Mouse (Mus musculus): ENCODE measurements around the gene Clmp.

Clmp gene

DNA sequence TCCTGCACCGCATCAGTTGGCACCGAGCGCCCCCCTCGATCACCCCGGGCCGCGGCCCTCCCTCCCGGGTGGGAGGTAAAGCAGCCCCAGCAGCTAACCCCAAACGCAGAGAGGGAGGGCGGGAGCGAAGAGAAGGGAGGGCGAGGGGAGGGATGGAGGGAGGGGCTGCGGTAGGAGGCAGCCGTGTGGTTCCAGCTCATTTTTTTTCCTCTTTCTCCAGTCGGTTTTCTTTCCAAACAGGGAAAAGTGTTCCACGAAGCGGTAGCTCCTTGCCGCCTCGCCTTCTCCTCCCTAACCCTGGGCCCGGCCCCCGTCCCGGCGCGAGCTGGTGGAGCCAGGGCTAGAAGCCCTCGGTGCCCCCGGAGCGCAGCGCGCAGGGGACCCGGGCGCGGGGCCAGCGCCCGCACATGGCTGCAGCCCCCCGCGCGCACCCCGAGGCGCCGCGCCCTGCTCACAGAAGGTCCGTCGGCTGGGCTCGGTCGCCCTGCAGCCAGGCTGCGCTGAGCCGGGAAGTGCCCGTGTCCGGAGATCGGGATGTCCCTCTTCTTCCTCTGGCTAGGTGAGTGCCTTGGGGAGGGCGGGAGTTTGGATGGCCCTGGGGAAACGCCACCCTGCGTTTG lies at the start of gene Clmp:
Clmp (plus strand) TSS at position 162 of the 620 bp plus-strand sequence.
- peak in 1 of 2 experiments; percentile 3 for DNase-seq

DNA sequence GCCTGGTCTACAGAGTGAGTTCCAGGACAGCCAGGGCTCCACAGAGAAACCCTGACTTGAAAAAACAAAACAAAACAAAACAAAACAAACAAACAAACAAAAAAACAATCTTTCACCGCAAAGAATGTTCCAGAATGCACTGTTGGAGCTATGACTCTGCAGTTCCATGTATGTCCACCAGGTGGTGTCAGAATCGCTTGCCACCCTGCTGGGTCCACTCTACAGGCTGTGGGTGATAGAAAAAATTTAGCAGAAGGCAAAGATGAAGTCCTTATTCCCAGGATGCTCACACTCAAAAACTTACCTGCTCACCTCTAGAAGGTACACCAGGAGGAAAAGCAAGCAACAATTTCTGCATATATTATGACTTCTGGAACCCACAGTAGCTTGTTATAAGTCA lies 49.7 kb upstream of the Clmp start:
- peak; percentile 18 to 68 for DNase-seq

DNA sequence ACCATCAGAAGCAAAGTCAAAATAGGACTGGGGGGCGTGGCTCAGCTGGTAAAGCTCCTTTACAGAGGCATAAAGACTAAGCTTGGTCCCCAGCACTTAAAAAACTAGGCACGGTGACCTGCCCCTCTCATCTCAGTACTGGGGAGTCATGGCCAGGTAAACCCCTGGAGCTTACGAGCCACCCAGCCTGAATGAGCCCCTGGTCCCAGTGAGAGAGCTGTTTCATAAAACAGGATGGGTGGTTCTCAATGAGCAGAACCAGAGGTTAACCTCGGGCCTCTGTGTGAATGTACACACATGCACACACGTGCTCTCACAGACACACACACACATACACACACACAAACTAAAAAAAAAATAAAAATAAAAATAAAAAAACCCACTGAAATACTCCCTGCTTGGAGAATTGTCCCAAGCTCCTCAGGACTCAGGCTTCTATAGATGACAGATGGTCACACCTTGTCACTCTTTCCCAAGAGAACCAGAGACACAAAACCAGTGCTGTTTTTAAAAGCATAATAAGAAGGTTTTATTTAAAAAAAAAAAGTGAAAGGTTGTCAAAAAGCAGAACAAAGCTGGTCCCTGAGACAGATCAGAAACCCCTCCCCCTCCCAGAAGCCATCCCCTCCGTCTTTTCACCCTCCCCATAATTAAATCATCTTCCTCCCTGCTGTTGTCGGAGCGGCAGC lies 47.9 kb upstream of the Clmp start:
- no peak for DNase-seq

DNA sequence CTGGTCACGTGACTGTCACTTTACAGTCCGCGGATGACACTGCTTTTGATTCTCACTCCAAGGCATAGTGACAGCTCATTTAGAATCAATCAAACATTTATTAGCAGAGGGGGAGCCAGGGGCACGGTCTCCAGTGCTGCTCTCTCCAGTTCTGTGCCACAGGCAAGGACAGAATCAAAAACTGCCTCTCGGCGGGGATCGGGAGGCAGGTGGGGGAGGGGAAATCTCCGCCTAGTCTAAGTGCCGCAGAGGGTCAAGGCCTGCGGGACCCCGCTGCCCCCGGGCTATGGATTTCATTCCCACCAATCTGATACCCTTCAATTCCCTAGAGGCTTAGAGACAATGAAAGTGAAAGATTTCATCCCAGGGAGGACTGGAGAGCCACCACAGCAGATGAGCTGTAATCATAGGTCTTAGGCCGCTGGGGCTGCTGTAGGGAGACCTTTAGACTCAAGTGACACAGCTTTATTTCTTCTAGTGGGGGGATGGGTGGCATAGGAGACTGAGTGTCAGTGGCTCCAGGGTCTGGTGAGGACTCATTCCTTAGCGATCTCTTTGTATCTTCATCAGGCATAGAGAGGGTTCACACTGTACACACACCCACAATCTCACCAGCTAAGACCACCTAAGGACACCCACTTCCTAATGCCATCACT lies 47.2 kb upstream of the Clmp start:
- peak; percentile 12 to 29 for DNase-seq

DNA sequence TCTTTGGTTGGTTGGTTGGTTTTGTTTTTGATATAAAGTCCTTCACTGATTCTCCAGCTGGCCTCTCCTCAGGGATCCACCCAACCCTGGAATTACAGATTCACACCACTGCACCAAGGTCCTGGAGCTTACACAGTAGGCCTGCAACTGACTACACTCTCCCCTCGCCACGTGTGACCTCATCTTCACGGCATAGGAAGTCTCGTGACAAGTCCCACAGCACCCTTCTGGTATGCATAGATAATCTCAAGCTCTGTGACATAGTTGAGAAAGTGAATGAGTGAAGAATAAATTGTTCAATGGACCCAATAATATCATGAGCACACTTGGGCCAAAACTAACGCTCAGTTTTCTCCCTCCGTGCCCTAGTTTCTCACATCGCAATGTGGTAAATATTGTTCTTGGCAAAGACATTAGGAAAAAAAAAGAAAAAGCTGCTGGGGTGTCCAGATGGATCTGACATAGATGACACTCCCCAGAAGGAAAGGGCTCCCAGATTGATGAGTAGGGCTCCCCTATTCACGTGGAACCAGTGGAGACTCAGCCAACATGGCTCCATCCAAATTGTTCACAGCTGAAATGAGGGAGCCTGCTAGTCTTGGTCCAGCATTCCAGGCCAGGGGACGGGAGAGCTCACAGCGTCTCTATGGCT lies 46.1 kb upstream of the Clmp start:
- DNase-seq = no peak

DNA sequence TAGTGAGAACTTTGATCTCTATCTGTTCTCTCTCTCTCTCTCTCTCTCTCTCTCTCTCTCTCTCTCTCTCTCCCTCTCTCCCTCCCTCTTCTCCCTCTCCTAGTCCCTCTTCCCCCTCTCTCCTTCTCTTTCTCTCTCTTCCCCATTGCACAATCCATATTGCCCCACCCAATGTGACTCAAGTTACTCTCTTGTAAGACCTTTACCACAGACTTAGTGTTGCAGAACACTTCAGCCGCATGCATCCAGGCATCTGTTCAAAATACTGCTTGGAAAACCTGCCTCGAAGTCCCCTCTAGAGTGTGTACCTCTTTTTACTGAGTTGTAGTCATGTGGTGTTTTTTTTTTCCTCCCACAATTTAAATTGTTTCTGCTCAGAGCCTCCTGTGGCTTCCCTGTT lies 44.4 kb upstream of the Clmp start:
- no peak for DNase-seq

DNA sequence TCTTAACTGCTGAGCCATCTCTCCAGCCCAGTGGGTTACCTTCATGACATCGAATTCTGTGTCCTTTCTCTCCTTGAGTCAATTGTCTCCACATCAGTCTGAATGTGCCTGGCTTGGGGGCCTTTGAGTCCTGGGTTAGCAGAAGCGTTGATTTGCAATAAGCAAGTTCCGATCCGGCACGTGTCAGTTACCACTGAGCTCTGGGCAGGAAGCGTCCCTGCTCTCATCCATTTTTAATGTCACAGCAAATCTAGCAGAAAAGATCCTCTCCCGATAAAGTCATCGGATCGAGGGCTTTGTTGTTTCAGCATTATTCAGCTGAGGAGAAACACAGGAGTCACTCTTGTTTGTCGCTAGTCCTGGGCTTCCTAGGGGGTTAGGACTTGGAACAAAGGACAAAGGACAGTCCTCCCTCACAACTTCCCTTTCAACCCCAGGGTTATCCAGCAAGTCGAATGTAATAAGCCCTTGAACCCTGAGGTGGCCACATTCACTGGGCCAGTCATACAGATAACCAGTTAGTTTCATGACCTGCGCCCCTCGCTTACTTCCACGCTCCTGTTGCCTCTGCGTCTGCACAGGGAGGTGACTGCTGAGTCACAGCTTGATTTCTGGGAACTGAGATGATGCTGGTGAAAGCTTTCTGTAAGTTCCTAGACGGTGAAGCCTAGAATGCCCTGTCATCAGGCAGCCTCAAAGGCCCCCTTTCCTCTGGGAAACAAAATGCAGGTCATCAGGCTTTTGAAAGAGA lies 43.1 kb upstream of the Clmp start:
- DNase-seq = no peak

DNA sequence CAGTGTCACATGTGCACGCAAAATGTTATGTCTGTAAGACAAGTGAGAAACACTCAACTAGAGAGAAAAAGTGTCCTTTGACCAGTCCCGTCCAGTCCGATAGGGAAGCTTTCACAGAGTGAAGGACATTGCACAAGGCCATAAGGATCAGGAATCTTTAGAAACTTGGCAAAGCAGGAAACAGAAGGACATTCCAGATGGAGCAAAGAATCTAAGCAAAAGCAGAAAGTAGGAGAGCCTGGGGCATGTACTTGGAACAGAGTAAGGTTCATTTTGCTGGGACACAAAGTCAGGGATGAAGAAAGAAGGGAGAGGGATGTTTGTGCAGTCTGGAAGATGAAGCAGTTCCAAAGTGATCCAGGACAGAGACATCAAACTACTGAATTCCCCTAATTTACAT lies 36.3 kb upstream of the Clmp start:
- no peak for DNase-seq

DNA sequence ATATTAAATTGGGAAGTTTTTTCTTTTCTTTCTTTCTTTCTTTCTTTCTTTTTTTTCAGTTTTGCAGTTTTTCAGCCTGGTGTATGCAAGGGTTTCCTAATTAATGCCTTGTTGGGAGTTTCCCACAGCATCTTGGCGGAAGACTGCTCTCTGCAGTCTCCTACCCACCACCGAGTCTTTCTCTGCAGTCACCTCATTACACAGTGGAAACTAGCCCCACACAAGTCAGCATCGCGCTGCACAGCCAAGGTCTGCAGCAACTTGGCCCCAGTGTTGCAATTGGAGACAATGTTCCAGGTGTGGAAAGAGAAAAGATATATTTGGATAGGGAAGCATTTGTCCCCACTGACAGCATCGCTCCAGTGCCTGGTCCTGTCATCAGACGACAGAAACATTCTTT lies 35.8 kb upstream of the Clmp start:
- no peak for DNase-seq

DNA sequence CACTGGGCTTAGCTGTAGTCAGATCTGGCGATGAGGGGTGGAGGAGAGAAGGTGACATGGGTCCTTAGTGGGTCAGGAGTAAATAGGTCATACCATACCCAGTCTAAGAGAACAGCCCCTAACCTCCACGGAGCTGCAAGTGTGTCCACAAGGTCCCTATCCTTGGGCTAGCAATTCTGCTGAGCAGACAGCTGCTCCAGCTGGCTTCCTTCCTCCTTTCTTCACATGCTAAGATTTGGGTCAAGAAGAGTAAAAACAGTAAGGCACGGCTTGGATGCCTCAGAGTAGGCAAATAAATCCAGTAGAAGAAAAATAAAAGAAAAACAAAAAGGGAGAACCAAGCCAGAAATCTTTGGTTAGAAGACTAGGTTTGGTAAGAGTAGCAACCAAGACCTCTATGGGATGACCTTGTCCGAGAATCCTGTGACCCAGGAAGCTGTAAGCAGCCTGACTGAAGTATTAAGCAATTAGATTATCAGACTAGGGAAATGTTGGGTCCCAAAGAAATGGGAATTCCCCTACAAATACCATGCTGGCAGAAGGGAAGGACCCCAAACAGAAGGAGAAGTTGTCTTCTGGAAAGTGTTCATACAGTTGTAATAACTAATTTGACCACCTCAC lies 34.4 kb upstream of the Clmp start:
- DNase-seq = no peak

DNA sequence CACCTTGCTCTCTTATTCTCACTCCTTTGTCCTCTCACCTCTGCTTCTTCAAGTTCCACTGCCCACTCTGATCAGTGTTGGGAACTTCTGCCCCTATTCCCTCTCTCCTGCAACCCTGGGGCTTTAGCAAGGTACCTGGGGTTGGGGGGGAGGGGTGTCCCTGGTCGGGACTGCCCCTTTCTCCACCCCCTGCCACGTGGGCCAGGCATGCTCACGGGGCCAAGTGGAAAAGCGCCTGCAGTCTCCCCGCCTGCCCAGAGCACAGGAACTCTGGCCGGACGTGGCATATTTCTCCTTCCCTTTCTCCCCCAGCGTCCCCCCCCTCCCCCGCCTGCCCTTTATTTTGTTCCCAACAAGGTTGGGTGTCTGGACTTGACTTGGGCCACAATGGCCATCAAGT lies 33.0 kb upstream of the Clmp start:
- DNase-seq = no peak

DNA sequence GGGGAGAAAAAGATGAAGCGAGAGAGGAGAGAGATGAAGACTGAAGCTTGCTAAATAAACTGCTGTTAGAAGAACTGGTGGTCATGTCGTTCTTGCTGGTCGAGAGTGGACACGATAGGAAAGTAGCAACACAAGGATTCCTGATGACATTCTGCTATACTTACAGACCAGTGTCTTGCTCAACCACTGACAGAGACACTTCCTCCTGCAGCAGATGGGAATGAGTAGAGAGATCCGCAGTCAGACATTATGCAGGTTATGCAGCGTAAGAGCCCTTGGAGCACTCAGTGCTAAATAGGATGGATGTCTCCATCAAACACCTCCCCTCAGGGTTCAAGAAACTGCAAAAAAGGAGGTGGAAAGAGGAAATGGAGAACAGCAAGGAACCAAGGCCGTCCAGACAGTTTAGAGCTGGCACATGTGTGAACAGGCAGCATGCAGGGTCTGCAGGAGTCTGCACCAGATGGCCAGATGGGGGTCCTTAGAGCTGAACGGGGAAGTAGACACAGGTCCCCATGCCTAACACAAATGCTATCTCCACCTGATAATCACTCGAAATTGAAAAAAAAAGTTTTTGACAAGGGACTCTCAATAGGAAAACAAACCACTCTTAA lies 19.5 kb upstream of the Clmp start:
- DNase-seq = no peak

DNA sequence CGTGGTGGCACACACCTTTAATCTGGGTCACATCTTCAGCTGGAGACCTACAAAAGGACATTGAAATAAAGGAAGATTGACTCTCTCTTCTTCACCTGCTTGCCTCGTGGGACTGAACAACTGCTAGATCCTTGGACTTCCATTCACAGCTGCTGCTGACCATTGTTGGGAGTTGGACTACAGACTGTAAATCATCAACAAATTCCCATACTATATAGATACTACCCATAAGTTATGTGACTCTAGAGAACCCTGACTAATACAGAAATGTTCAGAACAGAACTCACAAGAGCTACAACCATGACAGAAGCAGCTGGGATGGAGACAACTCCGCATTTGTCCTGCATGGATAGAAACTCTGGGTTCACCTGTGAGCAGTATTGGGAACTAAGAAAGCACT lies 15.4 kb upstream of the Clmp start, which contains the start of gene Gm21915:
Gm21915 (plus strand) TSS at position 301 of the 400 bp plus-strand sequence.
- DNase-seq = no peak

DNA sequence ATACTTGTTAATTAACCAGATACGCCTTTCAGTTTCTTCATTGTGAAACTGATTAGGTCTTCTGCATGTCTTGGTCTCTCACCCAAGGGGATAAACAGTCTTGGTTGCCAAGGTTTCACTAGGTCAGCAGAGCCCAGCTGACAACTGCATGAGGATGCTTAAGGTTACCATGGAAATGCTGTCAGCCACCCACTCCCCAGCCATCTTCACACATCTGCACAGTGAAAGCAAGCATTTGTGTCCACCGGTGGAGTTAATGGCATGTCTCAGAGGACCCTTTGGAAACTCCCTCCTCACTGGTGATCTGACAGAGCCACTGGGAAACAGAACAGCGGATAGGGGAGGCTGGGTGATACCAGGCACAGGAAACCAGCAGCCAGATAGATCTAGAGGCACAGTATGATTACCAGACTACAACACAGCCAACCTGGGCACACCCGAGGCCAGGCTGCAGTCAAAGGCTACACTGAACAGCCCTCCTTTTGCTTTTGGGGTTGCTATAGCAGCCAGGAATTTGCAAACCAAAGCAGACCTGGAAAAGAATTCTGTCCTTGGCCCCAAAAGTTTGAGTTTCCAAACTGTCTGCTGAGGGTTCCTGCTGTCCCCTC lies 14.3 kb upstream of the Clmp start:
- no peak for DNase-seq

DNA sequence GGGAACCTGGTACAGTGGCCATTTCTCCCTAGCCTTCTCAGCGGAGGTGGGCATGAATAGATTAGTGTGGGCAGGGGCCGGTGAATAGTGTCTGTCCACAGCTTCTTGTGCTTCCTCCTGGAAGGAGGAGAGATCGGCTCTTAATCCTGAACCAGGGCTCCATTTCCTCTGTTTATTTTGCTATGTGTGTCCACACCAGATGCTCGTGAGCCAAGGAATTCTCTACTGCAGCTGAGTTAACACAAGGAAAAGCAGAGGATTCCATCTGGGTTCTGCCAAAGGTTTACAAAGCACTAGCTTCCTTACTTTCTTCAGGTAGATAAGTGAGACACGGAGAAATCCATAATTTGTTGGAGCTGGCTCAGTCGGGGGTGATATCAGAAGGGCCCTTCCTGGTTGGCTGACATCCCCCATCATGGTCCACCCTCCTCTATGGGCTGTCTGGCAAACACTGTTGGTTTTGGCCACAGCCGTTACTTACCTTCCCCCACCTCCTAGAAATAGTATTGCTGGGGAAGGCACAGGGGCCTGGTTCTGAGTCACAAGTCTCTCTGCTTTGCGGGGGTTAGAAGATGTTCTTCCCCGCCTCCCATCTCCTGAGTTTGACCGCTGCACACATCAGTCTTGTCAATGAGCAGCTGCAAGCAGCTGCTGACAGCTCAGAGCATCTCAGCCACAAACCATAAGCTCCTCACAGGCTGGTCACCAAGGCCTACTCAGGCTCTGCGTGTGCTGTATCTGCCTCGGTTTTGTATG lies 10.4 kb upstream of the Clmp start:
- no peak for DNase-seq

DNA sequence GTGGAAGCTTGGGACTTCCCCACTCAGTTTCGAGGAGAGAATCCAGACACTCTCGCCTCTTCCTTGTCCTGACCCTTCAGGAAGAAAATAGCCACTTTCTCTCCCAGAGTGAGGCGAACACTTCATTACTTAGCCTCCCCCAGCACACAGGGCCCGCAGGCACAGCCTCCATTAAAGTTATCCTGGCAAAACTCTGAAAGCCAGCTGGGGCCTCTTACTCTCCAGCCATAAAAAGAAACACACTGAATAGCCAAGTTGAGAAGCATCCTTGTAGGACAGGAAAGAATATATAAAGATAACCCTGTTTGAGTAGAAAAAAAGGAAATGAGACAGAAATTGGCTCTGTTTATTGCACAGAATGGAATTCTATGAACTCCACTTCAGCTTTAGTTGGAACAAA lies 7.1 kb upstream of the Clmp start:
- DNase-seq = no peak

DNA sequence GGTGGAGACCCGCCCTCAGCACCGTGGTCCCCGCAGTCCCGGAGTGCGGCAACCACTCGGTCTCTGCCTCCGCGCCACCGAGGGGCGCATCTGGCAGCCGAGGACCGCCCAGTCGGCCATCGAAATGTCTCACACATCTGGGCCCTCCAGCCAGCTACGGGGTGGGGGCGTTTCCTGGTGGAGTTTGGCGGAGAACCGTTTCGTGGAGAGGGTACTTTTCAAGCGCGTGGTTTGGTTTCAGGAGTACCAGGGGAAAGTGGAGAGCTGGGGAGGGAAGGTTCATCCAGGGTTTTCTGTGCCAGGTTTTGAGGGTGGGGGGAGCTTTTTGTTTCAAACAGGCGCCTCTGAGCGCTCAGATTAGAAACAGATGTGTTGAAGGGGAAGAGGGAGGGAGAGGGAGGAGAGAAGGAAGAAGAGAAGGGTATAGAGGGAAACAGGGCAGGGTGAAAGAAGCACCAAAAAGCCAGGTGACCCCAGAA lies 698 bp downstream of the Clmp start:
- DNase-seq = no peak

DNA sequence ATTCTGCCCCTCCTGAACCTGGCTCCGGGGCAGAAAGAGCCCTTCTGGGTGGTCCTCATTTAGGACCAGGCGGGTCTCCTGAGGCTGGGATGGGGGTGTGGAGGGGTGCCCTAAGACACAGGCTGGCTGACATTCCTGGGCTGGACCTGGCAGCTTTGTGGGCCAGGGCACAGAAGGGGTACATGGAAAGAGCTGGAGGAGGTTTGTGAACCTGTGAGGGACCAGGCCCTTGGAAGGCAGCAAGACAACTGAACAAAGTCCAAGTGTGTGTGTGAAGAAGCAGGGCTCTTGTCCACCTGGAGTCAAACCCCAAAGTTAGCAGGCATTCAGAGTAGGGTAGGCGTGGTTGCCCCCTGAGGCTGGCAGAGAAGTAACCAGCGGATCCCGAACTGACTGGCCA lies 1.3 kb downstream of the Clmp start:
- DNase-seq = no peak

DNA sequence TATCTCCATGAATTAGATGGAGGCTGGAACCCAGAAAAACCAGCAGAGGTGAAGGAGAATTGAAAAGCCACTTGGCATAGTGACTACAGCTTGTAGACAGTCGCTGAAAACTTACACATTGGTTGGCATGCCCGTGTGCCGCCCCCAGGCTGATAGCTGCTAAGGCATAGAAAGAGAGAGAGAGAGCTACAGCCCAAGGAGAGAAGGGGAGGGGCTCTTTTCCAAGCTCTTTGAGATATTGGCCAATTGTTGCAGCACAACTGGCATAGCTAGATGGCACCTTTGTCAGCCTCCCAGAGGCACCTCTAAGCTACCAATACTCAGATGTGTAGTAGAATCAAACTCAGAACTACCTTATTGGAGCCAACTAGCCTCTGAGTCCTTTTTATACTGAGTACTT lies 1.8 kb downstream of the Clmp start:
- DNase-seq = no peak

DNA sequence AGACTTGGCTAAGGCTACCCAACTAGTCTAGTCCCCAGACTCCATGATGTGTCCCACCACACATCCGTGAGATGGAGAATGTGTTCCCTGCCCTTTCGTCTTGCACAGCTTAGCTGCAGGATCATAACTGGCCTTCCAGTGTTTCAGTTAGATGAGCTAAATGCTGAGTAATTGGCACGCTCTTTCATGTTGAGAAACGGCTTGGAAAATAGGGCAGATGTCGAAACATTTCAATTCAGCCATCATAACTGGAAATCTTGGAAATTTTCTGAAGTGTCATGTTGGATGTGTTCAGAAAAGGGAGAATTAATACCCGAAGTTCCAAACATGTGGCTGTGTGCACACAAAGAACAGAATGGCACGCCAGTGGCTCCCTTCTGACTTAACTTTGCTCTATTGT lies 4.7 kb downstream of the Clmp start:
- no peak for DNase-seq

DNA sequence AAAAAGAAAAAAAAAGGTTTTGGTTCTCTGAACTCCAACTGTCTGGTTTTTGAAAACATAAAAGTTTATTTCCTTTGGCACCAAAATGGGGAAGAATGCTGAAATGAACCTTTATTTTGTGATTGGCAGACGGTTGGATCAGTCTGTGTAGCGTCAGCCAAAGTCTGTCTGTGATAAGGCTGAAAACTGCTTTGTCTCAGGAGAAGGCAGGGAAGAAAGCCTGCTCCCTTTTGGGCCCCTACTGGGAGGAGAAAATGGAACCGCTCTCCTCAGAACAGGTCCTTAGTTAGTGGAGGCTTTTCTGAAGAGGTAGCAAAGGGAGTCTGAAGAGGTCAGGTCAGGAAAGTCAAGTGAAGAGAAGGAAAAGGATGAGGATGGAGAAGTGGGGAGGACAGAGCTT lies 7.3 kb downstream of the Clmp start:
- no peak for DNase-seq

Data from spleen, adult 18-20 months (tissue).